Mouse (Mus musculus): ENCODE data around the gene Tbc1d15. TPM values are rescaled to one million over a fixed set of nuclear protein-coding genes. Genes with fewer than 3 reads are reported as not detected.

The Tbc1d15 gene
- polyA plus RNA-seq, 2 experiments: 12.2 to 45.5 TPM

DNA sequence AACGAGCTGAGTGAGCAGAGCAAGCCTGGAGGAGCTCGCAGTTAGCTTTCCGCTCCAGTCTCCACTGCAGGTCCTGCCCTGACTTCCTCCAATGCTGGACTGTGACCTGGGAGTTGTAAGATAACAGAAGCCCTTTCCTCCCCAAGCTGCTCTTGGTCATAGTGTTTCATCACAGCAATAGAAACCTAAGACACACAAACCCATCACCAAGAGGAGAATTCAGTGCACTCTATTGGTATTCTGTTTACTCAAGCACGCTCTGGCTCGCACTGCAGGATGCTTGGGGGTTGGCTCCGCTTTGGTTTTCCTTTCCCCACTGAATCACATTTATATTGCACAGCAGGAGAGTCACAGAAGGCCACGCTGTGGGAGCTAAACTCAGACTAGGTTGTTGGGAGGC, 3.2 kb downstream of the Tbc1d15 start:
- no peak for ATAC-seq (ENCODE audit: insufficient read depth)
- Histone ChIP-seq H3K4me3 (ENCODE audit: insufficient read depth in 1 of 2, low read depth in 2 of 2, low read length in 2 of 2) (0 out of 4 replicates have a peak overlapping the region, but pooled peaks of 1 of the 2 experiments have one; percentile 2), H3K4me1 (replicated peaks; ENCODE audit: control insufficient read depth in 2 of 2, insufficient read depth in 2 of 2, low read length in 1 of 2) (peaks cover 23 to 47% of the 10 kb centered on the region in 2 experiments), H3K9ac (replicated peaks) (peak overlapping the region; percentile 41; the same call in 1 of the 2 replicates), H3K9me3 (ENCODE audit: control insufficient read depth, low read length) (no peaks in the 10 kb centered on the region), H3K27me3 (ENCODE audit: control insufficient read depth, insufficient read depth, low read length) (no peaks in the 10 kb centered on the region), H3K27ac (no peak overlapping the region), H3K4me2 (ENCODE audit: low read depth) (peak overlapping the region; percentile 46), H3K36me3 (replicated peaks; ENCODE audit: control insufficient read depth, insufficient read depth, low read depth) (no peaks in the 10 kb centered on the region)
- no peak for DNase-seq (ENCODE audit: low read depth in 3 of 3, low spot score in 3 of 3)
- TF ChIP-seq CTCF (IDR thresholded peaks at IDR 0.05; ENCODE audit: low read depth) (no peak), EP300 (IDR thresholded peaks at IDR 0.05; ENCODE audit: low read depth) (no peak)
- WGBS (ENCODE audit: insufficient replicate concordance): 5% methylated on average over 7 of the region's 7 CpGs

DNA sequence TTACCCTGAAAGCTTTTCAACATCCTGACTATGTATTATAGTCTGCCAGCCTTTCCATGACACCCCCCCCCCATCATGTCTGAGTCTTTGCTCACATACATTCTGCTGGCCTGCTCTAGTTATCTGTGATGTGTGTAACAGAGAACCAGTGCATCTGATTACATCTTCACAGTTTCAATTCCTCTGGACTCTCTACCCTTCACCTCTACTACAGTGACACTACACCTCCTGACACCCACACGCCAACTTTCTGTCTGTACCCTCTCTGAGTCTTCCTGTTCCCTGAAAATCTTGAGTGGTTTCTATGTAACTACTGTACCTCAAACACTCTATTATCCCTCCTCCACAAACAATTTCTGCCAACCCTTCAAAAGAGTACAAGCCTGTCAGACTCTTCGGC, 5.8 kb downstream of the Tbc1d15 start:
- DNase-seq (ENCODE audit: low read depth in 3 of 3, low spot score in 3 of 3): no peak
- no peaks in the 10 kb centered on the region for H3K36me3 ChIP-seq (replicated peaks; ENCODE audit: control insufficient read depth, insufficient read depth, low read depth)
- no peaks in the 10 kb centered on the region for H3K9me3 ChIP-seq (ENCODE audit: control insufficient read depth, low read length)
- TF ChIP-seq CTCF (IDR thresholded peaks at IDR 0.05; ENCODE audit: low read depth) (no peak), EP300 (IDR thresholded peaks at IDR 0.05; ENCODE audit: low read depth) (no peak)
- 70% methylated on average over 2 of the region's 2 CpGs for WGBS (ENCODE audit: insufficient replicate concordance)
- no peak for ATAC-seq (ENCODE audit: insufficient read depth)
- H3K9ac ChIP-seq (replicated peaks): no peak overlapping the region
- H3K4me3 ChIP-seq (ENCODE audit: insufficient read depth in 1 of 2, low read depth in 2 of 2, low read length in 2 of 2): no peak overlapping the region
- H3K4me1 ChIP-seq (replicated peaks; ENCODE audit: control insufficient read depth in 2 of 2, insufficient read depth in 2 of 2, low read length in 1 of 2): peaks cover 23 to 45% of the 10 kb centered on the region in 2 experiments
- H3K4me2 ChIP-seq (ENCODE audit: low read depth): no peak overlapping the region
- no peak overlapping the region for H3K27ac ChIP-seq
- no peaks in the 10 kb centered on the region for H3K27me3 ChIP-seq (ENCODE audit: control insufficient read depth, insufficient read depth, low read length)

DNA sequence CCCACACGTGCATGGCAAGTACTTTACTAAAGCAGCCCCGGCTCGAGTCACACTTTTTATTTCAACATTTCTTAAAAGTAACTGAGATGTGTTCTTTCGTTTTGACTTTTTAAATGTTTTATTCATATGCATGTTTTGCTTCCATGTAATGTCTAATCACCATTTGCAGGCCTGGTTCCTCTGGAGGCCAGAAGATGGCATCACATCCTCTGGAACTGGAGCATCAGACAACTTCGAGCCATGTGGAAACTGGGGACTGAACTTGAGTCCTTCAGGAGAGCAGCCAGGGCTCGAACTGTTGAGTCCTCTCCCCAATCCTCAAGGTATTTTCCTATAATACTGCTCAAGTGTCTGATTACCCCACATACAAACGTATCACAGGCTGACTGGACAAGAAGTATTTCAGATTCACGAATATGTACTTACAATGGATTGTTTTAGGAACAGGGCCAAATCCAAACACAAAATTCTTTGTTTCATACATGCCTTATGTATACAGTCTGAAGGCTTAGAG, 10.1 kb downstream of the Tbc1d15 start:
- peaks cover 10 to 24% of the 10 kb centered on the region in 2 experiments for H3K4me1 ChIP-seq (replicated peaks; ENCODE audit: control insufficient read depth in 2 of 2, insufficient read depth in 2 of 2, low read length in 1 of 2)
- DNase-seq (ENCODE audit: low read depth in 3 of 3, low spot score in 3 of 3) (no peak), ATAC-seq (ENCODE audit: insufficient read depth) (no peak)
- no peaks in the 10 kb centered on the region for H3K9me3 ChIP-seq (ENCODE audit: control insufficient read depth, low read length)
- TF ChIP-seq CTCF (IDR thresholded peaks at IDR 0.05; ENCODE audit: low read depth) (peak; percentile 37), EP300 (IDR thresholded peaks at IDR 0.05; ENCODE audit: low read depth) (no peak)
- no peaks in the 10 kb centered on the region for H3K27me3 ChIP-seq (ENCODE audit: control insufficient read depth, insufficient read depth, low read length)
- H3K9ac ChIP-seq (replicated peaks): no peak overlapping the region
- H3K27ac ChIP-seq: no peak overlapping the region
- H3K4me3 ChIP-seq (ENCODE audit: insufficient read depth in 1 of 2, low read depth in 2 of 2, low read length in 2 of 2): no peak overlapping the region
- WGBS (ENCODE audit: insufficient replicate concordance): 64% methylated on average over 8 of the region's 8 CpGs
- no peaks in the 10 kb centered on the region; the same call in 1 of the 2 replicates for H3K36me3 ChIP-seq (replicated peaks; ENCODE audit: control insufficient read depth, insufficient read depth, low read depth)
- H3K4me2 ChIP-seq (ENCODE audit: low read depth): no peak overlapping the region

DNA sequence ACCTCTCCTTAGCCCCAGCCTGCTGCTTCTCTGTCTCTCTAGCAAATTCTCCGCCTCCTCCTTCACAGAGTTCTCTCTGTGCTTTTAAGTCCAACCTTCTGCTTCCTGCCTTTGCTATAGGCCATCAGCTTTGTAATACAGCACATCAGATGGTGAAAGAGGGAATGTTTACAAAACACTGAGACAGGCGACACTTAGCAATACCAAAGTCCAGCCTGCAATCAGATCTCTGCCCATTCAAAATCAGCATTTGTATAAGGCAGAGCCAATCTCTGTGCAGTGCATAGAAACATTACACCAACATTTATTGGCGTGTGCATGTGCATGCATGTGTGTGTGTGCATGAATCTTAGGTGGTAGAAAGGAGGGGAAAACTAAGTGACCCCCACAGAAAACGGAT, 13.3 kb downstream of the Tbc1d15 start:
- H3K27ac ChIP-seq: no peak overlapping the region
- peaks cover 4 to 13% of the 10 kb centered on the region in 2 experiments; a peak in 3 of 4 replicates for H3K4me1 ChIP-seq (replicated peaks; ENCODE audit: control insufficient read depth in 2 of 2, insufficient read depth in 2 of 2, low read length in 1 of 2)
- WGBS (ENCODE audit: insufficient replicate concordance): 69% methylated on average over 4 of the region's 4 CpGs
- ATAC-seq (ENCODE audit: insufficient read depth): 0 out of 2 replicates have a peak, but pooled peaks have one; percentile 27
- no peak overlapping the region for H3K9ac ChIP-seq (replicated peaks)
- no peaks in the 10 kb centered on the region for H3K27me3 ChIP-seq (ENCODE audit: control insufficient read depth, insufficient read depth, low read length)
- H3K36me3 ChIP-seq (replicated peaks; ENCODE audit: control insufficient read depth, insufficient read depth, low read depth): no peaks in the 10 kb centered on the region; the same call in 1 of the 2 replicates
- TF ChIP-seq EP300 (IDR thresholded peaks at IDR 0.05; ENCODE audit: low read depth): no peak
- DNase-seq (ENCODE audit: low read depth in 3 of 3, low spot score in 3 of 3): no peak
- no peaks in the 10 kb centered on the region for H3K9me3 ChIP-seq (ENCODE audit: control insufficient read depth, low read length)
- H3K4me2 ChIP-seq (ENCODE audit: low read depth): no peak overlapping the region
- H3K4me3 ChIP-seq (ENCODE audit: insufficient read depth in 1 of 2, low read depth in 2 of 2, low read length in 2 of 2): no peak overlapping the region

DNA sequence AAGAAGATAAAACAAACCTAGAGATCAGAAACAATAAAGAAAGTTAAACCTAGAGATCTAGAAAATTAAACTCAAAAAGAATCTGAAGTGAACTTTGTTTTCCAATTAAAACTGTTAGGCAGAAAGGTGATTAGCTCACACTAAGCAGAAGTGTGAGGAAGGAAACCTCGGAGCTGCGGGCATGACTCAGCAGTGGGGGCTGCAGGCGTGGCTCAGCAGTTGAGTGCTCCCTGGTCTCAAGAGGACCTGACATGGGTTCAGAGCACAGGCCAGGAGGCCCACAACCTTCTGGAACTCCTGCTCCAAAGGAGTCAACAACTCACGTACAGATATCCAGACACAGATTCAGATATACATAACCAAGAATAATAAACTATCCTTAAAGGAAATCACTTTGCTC, 14.5 kb downstream of the Tbc1d15 start:
- peaks cover 4 to 7% of the 10 kb centered on the region in 2 experiments; a peak in 3 of 4 replicates for H3K4me1 ChIP-seq (replicated peaks; ENCODE audit: control insufficient read depth in 2 of 2, insufficient read depth in 2 of 2, low read length in 1 of 2)
- H3K27me3 ChIP-seq (ENCODE audit: control insufficient read depth, insufficient read depth, low read length): no peaks in the 10 kb centered on the region
- H3K9ac ChIP-seq (replicated peaks): no peak overlapping the region
- TF ChIP-seq CTCF (IDR thresholded peaks at IDR 0.05; ENCODE audit: low read depth): no peak
- TF ChIP-seq EP300 (IDR thresholded peaks at IDR 0.05; ENCODE audit: low read depth): no peak
- no peak overlapping the region for H3K27ac ChIP-seq
- ATAC-seq (ENCODE audit: insufficient read depth) (peak; percentile 78), DNase-seq (ENCODE audit: low read depth in 3 of 3, low spot score in 3 of 3) (peak in 1 of 3 experiments; percentile 35)
- no peaks in the 10 kb centered on the region for H3K9me3 ChIP-seq (ENCODE audit: control insufficient read depth, low read length)
- H3K4me2 ChIP-seq (ENCODE audit: low read depth): no peak overlapping the region
- WGBS (ENCODE audit: insufficient replicate concordance): 28% methylated on average over 4 of the region's 4 CpGs
- no peak overlapping the region for H3K4me3 ChIP-seq (ENCODE audit: insufficient read depth in 1 of 2, low read depth in 2 of 2, low read length in 2 of 2)
- peaks cover 3% of the 10 kb centered on the region for H3K36me3 ChIP-seq (replicated peaks; ENCODE audit: control insufficient read depth, insufficient read depth, low read depth)
